Mouse (Mus musculus) R1 (cell line): ENCODE results near the gene Slc25a13.

Source experiments
- DNase-seq: peaks from one replicate; pipeline ENCODE4 v3.0.0-alpha.2; 2018; ENCODE audit warnings: low read depth, low spot score

The Slc25a13 gene

GRCm38 (mm10) chr6:6216507-6217285, at the start of gene Slc25a13:
Slc25a13 (minus strand) TSS chr6:6217173.
- peak; percentile 86 for DNase-seq

- DNase-seq: peak; percentile 7
Measured at GRCm38 (mm10) chr6:6265761-6266160, 48.8 kb upstream of the Slc25a13 start.

GRCm38 (mm10) chr6:6263293-6263911, 46.4 kb upstream of the Slc25a13 start:
- DNase-seq: no peak

DNA sequence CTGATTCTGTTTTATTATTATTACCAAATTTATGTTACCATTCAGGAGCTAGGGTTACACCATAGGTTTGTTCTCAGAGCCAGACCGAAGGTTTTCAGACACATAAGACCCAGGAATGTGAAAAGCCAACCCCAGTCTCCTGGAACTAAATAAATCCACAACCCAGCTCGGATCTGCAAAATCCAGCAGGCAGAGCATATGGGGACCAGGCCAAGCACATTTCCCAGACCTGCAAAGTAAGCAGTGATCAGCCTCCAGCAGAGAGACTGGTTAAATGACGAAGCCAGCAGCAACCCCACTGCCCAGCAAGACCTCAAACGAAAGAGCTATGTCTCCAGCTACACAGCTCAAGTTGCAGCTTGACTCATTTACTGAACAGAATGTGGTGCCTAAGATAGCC, 43.9 kb upstream of the Slc25a13 start:
- no peak for DNase-seq

GRCm38 (mm10) chr6:6248500-6248899, 31.5 kb upstream of the Slc25a13 start:
- DNase-seq: peak; percentile 64

DNA sequence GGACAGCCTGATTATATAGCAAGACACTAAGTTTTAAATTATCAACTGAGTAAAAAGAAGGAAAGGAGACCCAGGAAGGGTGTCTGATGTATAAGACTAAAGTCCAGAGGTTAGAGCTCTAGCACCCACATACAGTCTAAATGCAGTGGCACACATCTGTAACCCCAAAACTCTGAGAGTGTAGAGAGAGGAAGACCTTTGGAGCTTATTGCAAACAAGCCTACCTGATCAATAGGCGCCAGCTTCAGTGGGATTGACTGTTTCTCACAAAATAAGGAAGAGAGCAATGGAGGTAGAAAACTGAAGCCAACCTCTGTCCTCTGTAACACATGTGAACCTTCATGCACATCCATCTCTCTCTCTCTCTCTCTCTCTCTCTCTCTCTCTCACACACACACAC, 26.9 kb upstream of the Slc25a13 start:
- DNase-seq: no peak

DNA sequence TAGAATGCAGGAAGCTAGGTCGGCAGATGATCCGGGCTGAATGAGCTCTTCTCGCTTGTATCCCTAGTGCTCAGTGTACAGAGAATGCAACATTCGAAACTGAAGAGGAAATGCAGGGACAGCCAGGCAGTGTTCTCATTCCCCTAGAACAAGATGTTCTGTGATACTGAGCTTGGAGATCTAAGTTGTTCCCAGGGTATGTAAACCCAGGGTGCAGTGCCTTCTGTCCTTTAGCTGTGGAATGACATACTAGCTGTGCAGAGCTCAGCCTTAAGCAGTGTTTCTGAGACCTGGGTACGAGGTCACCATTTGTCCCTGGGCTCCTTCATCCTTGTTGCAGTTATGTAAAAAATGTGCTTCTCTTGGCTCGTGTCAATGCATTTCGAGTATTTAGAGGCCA, 25.1 kb upstream of the Slc25a13 start:
- DNase-seq: no peak

GRCm38 (mm10) chr6:6236788-6237298, 19.9 kb upstream of the Slc25a13 start:
- no peak for DNase-seq

DNA sequence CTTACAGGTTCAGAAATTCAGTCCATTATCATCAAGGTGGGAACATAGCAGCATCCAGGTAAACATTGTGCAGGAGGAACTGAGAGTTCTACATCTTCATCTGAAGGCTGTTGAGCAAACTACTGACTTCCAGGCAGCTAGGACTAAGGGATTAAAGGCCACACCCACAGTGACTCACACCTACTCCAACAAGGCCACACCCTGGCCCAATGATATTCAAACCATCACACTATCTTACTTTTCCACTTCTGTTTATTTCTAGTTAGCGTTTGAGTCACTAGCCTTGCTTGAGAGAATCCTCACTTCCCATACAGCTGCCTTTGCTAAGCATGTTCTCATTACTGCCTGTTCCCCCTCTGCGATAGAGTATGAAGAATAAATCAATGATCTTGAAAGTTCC, 13.3 kb upstream of the Slc25a13 start:
- DNase-seq: no peak

GRCm38 (mm10) chr6:6222721-6223120, 5.7 kb upstream of the Slc25a13 start:
- no peak for DNase-seq

- DNase-seq: no peak
Measured at GRCm38 (mm10) chr6:6220574-6220973, 3.6 kb upstream of the Slc25a13 start.

DNA sequence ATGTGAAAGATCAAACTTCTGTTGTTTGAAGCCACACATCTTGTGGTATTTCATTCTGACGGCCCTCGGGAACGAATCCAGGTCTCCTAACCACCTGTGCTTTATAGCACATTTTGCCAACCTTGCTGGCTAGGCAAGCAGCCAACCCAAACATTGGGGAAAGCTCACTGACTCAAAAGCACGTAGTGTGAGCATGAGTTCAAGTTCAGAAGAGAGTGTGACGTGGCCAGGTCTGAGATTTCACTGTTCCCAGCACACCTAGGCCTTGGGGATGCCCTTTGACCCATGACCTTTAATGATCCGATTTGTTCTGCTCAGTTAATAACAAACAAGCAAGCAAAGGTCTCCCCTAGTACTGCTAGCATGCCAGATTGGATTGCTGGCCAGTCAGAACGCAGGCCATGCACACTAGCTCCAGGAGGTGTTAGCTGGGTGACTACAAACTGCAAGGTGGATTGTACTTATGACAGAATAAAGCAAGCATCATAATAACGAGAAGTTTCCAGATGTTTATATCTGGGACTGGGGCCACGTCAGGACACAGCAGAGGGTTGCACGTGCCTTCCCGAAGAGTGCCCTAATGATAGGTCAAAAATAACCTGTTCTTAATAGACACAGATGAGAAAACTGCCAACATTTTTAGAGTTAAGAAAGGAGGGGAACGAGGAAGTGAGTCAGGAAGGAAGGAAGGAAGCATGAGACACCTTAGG, 2.8 kb upstream of the Slc25a13 start:
- no peak for DNase-seq

- DNase-seq: no peak
Measured at GRCm38 (mm10) chr6:6217286-6217625, 283 bp upstream of the Slc25a13 start.

GRCm38 (mm10) chr6:6216120-6216506, 860 bp downstream of the Slc25a13 start:
- no peak for DNase-seq

DNA sequence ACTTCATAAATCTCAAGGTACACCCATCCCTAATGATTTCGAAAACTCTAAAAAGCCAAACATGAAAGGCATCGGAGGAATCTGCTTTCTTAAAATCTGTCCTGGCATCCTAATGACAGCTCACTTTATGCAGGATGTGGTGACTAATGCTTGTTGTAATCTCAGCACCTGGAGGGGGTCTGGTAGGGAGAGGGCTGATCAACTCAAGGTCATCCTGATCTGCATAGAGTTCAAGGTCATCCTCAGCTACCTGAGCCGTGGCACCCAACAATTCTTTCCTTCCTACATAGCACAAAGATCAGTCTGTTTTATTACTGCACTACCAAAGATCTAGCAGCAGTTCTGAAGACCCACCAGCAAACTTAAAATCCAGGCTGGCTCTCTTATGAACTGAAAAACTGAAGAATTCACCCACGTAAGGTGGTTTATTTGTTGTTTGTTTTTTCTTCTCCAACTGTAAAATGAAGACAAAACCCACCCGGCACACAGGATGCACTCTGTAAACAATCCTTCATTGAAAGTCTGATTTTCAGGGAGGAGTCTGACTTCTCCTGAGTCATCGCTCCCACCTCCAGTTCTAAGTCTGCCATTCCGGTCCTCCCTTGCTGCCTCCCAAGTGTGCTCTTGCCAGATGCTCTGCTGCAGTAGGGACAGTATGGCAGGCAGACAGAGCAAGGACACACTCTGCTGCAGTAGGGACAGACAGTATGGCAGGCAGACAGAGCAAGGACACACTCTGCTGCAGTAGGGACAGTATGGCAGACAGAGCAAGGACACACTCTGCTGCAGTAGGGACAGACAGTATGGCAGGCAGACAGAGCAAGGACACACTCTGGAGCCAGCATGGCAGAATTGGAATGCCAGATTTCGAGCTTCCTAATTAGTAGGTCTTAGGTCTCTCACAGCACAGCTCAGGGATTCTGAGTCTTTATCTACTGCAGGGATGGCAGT, 4.3 kb downstream of the Slc25a13 start:
- DNase-seq: peak; percentile 95

DNA sequence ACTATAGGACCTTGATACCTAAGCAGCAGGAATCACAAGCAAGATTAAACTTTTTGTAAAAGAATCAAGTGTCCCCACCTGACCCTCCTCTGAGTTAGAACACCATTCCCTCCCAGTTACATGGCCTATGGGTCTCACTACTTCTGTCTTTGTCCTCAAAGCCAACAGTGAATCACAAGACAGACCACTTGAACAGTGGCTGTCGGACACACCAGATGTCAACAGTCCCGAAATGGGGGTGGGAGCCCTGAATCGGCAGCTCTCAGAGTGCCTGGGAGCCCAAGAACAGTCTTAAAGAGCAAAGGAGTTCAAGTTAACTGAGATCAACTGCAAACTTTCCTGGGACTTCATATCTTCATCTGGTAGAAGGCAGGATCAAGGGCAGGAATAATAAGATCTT, 5.0 kb downstream of the Slc25a13 start:
- no peak for DNase-seq

DNA sequence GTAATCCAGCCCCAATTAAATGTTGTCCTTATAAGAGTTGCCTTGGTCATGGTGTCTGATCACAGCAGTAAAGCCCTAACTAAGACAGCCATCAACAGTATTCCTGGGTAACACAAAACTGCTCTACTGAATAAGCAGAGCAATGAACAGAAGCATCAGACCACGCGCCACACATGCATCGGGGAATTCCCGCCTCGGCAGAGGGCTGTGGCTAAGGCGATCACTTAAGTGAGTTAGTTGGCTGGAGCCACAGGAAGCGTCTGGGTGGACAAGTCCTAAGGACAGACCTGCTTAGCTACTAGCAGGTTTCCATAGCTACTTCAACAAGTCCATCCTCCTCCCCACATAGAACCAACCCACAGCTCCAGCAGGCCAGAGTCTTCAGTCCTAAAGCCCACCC, 6.3 kb downstream of the Slc25a13 start:
- no peak for DNase-seq

- no peak for DNase-seq
Measured at GRCm38 (mm10) chr6:6208351-6209059, 8.5 kb downstream of the Slc25a13 start.

GRCm38 (mm10) chr6:6207836-6208235, 9.1 kb downstream of the Slc25a13 start:
- no peak for DNase-seq

- DNase-seq: peak; percentile 94
Measured at GRCm38 (mm10) chr6:6207395-6207794, 9.6 kb downstream of the Slc25a13 start.
